Mouse (Mus musculus): Measurements from ENCODE around the gene Zfp772.
"Not testable (repeated sequence)": the region's sequence is repeated elsewhere in the genome, so short reads cannot be mapped to it uniquely, and the experiment has no call there.

Gene Zfp772

DNA sequence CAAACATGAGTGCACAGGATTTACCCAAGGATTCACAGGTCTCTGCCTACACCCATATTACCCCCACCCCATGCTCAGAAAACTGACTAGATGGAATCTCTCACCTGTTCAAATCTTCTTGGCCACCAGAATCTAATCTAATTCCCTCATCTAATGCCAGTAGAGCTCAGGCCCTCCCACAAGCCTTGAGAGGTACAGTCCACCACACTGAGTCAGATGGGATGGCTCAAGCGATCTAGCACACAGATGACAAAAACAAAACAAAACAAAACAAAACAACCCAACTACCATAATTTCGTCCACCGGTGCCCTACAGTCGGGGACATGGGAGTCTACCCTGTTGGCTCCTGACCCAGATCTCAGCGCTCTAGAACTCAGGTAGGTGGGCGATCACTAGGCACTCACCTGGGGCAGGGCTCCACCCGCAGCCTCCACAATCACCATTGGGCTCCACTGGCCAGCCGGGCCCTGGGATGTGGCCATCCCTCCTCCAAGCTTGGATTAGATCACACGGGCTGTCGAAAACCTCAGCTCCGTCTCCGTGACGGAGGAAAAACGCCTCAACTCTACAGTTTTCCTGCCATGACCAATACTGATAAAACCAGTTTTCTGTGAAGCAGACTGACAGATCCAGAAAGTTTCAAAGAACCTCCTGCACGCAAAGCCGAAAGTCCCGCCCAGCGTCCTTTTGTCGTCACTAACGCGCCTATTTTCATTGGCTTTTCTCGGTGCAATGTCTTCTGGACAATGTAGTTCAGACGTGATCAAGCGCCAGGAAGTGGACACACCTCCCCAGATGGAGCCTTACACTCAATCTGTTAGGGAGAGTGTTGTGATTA, at the start of gene Zfp772:
Gene Zfp772, minus strand, starts transcription at position 686 of the 839 bp plus-strand sequence.
- in situ Hi-C loops (cut with MboI; ENCODE audit: low sequenced_read_pairs): loop anchor here (10.0 kb wide), 1 partner anchor 75 kb away; no protein-coding TSS in a partner anchor

GRCm38 (mm10) chr7:7247228-7247627, 37.4 kb upstream of the Zfp772 start, which contains the start of gene Vmn2r29:
Vmn2r29 (minus strand) TSS chr7:7247328.
- in situ Hi-C loops (cut with MboI; ENCODE audit: low sequenced_read_pairs): not testable (repeated sequence)

DNA sequence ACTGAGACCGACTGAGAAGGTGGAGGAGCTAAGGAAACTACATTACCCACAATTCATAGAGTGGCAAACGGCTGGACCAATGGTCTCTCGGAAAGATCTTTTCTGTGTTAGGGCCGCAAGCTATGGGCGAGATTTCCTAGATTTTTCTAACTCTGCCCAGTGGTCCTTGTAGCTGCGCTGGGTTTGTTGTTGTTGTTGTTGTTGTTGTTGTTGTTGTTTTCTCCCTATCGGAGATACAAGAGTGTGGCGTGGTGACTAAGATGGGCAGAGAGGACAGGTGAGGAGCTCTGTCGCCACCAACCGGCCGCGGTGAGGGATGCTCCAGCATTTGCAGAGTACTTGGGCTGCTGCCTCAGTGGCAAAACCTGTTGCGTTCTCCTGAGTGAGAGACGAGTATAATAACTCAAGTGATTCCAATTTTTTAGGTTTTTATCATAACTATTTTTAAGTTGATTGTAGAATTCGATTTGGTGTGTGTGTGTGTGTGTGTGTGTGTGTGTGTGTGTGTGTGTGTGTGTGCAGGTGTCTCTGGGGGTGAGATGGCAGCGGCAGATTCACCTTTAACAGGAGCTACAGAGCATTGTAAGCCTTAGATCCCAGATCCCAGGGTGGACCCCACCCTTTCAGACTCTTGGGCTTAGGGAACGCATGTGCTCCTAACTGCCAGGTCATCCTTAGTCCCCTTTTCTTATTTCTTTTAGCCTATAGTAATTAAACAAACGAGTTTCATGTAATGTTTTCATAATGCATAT, 21.4 kb downstream of the Zfp772 start:
- in situ Hi-C loops (cut with MboI; ENCODE audit: low sequenced_read_pairs): no loop called here

- in situ Hi-C loops (cut with MboI; ENCODE audit: low sequenced_read_pairs): no loop called here
Observed at GRCm38 (mm10) chr7:7187417-7188190, 22.2 kb downstream of the Zfp772 start.

DNA sequence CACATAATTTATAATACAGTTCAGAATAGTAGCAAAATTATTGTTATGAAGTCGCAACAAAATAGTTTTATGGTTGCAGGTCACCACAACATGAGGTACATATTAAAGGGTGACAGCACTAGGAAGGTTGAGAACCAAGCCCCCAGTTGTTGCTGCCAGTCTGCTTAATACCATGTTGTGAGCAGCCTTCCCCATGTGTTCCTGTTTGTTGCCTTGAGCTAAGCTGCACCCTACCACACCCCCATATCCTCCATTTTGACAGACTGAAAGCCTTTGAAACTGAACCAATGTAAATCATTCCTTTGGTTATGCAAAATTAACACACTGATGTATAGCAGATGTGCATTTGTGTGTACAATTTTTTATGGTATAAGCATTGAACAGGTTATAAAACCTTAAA, 23.9 kb downstream of the Zfp772 start:
- in situ Hi-C loops (cut with MboI; ENCODE audit: low sequenced_read_pairs): no loop called here

DNA sequence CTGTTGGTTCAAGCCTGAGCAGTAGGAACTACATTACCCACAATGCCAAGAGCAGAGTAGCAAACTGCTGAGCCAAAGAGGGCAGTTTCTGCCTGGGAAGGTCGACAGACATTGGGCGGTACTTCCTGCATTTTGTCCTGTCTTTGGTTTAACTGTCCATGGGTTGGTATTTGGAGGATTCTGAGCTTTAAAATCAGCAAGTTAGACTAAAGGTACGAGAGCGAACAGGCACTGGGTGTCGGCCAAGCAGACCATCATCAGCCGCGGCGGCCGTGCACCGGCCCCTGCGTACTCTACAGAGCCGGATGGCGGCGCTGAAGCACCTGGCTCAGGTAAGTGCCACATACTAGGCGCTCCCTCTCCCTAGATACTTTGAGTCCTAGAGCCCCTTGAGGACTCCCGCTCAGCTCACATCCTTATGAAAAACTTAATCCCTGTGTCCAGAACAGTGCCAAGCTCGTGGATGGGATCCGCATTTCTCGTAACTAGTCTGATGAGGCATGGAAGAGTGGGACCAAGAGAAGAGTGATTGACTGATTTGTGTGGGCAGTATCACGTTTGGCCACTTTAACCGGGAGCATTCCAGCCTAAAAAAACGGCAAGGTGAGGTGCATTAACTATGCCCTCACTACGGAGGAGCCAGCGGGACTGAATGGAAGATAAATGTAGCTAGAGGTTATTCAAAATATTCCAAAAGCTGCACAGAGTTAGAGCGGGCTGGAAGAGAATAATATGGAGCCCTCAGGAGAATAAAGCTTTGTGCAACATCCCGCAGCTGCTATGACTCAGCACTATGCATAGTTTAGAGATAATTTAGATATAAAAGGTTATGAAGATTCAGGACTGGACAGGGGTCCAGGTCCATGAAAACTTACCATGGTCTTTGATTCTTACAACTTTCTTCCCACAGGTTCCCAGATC, 38.3 kb downstream of the Zfp772 start, which contains the start of gene Zfp418:
Gene Zfp418, plus strand, starts transcription at position 104 of the 921 bp plus-strand sequence.
- in situ Hi-C loops (cut with MboI; ENCODE audit: low sequenced_read_pairs): no loop called here

Data from CH12F3 (cell line).